8 mouse cellular contexts compared by ENCODE assay signal in genomic region chrX:140457502-140457901, GRCm38 (mm10). TPM values are rescaled to one million over a fixed set of nuclear protein-coding genes. Genes with fewer than 3 reads are reported as not detected.
DNase-seq lines count a peak whose midpoint lies in the region; ATAC-seq and TF ChIP-seq lines count a peak whose summit lies in the region.

No protein-coding gene starts in this region.

- H3K4me3 ChIP-seq in kidney, adult 2 months (ENCODE audit: insufficient read depth, low read depth, low read length), result 0 out of 2 replicates have a peak overlapping the region, but pooled peaks have one; percentile 63
- H3K4me3 ChIP-seq in bone marrow macrophage, adult 2 months (ENCODE audit: insufficient read depth, low read length), result peak overlapping the region; percentile 87
- peak overlapping the region; percentile 57 for H3K4me3 ChIP-seq in hindbrain, embryonic 13.5 days
- H3K4me3 ChIP-seq in midbrain, embryonic 16.5 days (ENCODE audit: low read depth, low read length), result peak overlapping the region; percentile 59

- H3K27me3 ChIP-seq in kidney, adult 2 months (replicated peaks; ENCODE audit: control insufficient read depth, insufficient read depth, low read length), result no peaks in the 10 kb centered on the region
- peaks cover 11% of the 10 kb centered on the region; the same call in 1 of the 2 replicates for H3K27me3 ChIP-seq in hindbrain, embryonic 13.5 days
- H3K27me3 ChIP-seq in midbrain, embryonic 16.5 days (ENCODE audit: control insufficient read depth, insufficient read depth, low read depth, low read length), result no peaks in the 10 kb centered on the region

- H3K4me1 ChIP-seq in kidney, adult 2 months (ENCODE audit: control insufficient read depth, insufficient read depth, low read length), result peaks cover 4% of the 10 kb centered on the region; the same call in 1 of the 2 replicates
- 0 out of 2 replicates have a peak, but pooled peaks cover 2% of the 10 kb centered on the region for H3K4me1 ChIP-seq in bone marrow macrophage, adult 2 months (ENCODE audit: control insufficient read depth, insufficient read depth, low read length)
- peaks cover 3% of the 10 kb centered on the region; the same call in 1 of the 2 replicates for H3K4me1 ChIP-seq in hindbrain, embryonic 13.5 days (replicated peaks)
- H3K4me1 ChIP-seq in midbrain, embryonic 16.5 days (ENCODE audit: control insufficient read depth, insufficient read depth, low read length), result no peaks in the 10 kb centered on the region

- H3K27ac ChIP-seq in kidney, adult 2 months (ENCODE audit: insufficient read depth, low read depth, low read length), result no peak overlapping the region
- H3K27ac ChIP-seq in bone marrow macrophage, adult 2 months (ENCODE audit: insufficient read depth, low read depth, low read length), result no peak overlapping the region
- no peak overlapping the region for H3K27ac ChIP-seq in hindbrain, embryonic 13.5 days
- 0 out of 2 replicates have a peak overlapping the region, but pooled peaks have one; percentile 64 for H3K27ac ChIP-seq in midbrain, embryonic 16.5 days (ENCODE audit: low read length)

- TF ChIP-seq CTCF in kidney, adult 2 months (conservative IDR thresholded peaks at IDR 0.05; ENCODE audit: insufficient read depth, insufficient read length, low read depth, low read length), result no peak
- no peak for TF ChIP-seq CTCF in bone marrow macrophage, adult 2 months (IDR thresholded peaks at IDR 0.05; ENCODE audit: low read depth, low read length)

- H3K4me2 ChIP-seq in hindbrain, embryonic 13.5 days, result peak overlapping the region; percentile 54
- H3K4me2 ChIP-seq in midbrain, embryonic 16.5 days (ENCODE audit: low read length), result peak overlapping the region; percentile 53

- no peaks in the 10 kb centered on the region for H3K9me3 ChIP-seq in hindbrain, embryonic 13.5 days
- no peaks in the 10 kb centered on the region for H3K9me3 ChIP-seq in midbrain, embryonic 16.5 days (replicated peaks; ENCODE audit: control insufficient read depth, low read length, poor library complexity, severe bottlenecking)

- no peak for DNase-seq in kidney, adult 2 months
- no peak for DNase-seq in kidney, adult 8-10 months
- no peak for DNase-seq in urinary bladder, postnatal 14 days (ENCODE audit: low spot score)
- DNase-seq in right cerebral cortex, adult 18-20 months, result no peak

- ATAC-seq in hindbrain, embryonic 13.5 days (ENCODE audit: low FRiP score), result peak; percentile 4; the same call in 1 of the 2 replicates
- ATAC-seq in midbrain, embryonic 16.5 days, result peak; percentile 15; the same call in 1 of the 2 replicates
- no peak for ATAC-seq in erythroid progenitor cell, adult 5-6 weeks (replicated peaks; ENCODE audit: low FRiP score, poor library complexity, severe bottlenecking)

- WGBS in kidney, adult 2 months, result 7% methylated on average over 12 of the region's 12 CpGs
- 20% methylated on average over 12 of the region's 12 CpGs for WGBS in hindbrain, embryonic 13.5 days
- 23% methylated on average over 12 of the region's 12 CpGs for WGBS in midbrain, embryonic 16.5 days

- TF ChIP-seq POLR2A in kidney, adult 2 months (IDR thresholded peaks at IDR 0.05; ENCODE audit: low read depth, low read length), result no peak
- no peak for TF ChIP-seq POLR2A in bone marrow macrophage, adult 2 months (IDR thresholded peaks at IDR 0.05; ENCODE audit: borderline replicate concordance, low read depth, low read length)

- peak overlapping the region; percentile 68; the same call in 1 of the 2 replicates for H3K9ac ChIP-seq in hindbrain, embryonic 13.5 days
- peak overlapping the region; percentile 69 for H3K9ac ChIP-seq in midbrain, embryonic 16.5 days (ENCODE audit: low read depth, low read length)

- no peaks in the 10 kb centered on the region for H3K36me3 ChIP-seq in kidney, adult 2 months (ENCODE audit: control insufficient read depth, insufficient read depth, low read length)
- no peaks in the 10 kb centered on the region for H3K36me3 ChIP-seq in hindbrain, embryonic 13.5 days
- H3K36me3 ChIP-seq in midbrain, embryonic 16.5 days (ENCODE audit: control insufficient read depth, insufficient read depth, low read length), result no peaks in the 10 kb centered on the region

RNA-seq across cellular contexts. Expression of gene Prps1, which starts 1.1 kb away (rescaled TPM):
- 12.1 and 16.5 TPM in 2 replicates for polyA plus RNA-seq in kidney, adult 2 months (2012; rRNA removed)
- polyA plus RNA-seq in bone marrow macrophage, adult 2 months (2012; ENCODE audit: insufficient read depth, insufficient read length, missing spikeins), result 8.4 and 9.8 TPM in 2 replicates
- polyA plus RNA-seq in hindbrain, embryonic 13.5 days (2015; fragmentation: Nextera tagmentation; extraction: Ambion mirVana), result 65.6 and 67.5 TPM in 2 replicates
- polyA plus RNA-seq in midbrain, embryonic 16.5 days (2015; fragmentation: Nextera tagmentation; extraction: Ambion mirVana), result 88.0 and 94.6 TPM in 2 replicates
- 17.2 and 24.5 TPM in 2 replicates for total RNA-seq in erythroid progenitor cell, adult 5-6 weeks (2015; ENCODE audit: low replicate concordance)
- total RNA-seq in erythroid progenitor cell, adult 5-6 weeks (2017; ENCODE audit: low replicate concordance), result 12.7 and 14.4 TPM in 2 replicates
